Mouse (Mus musculus) urinary bladder, postnatal 4 days (tissue): ENCODE results near the gene Med27.

Source experiments
- DNase-seq, 2 experiments: peaks; one replicate each; pipeline ENCODE4 v3.0.0; 2021 to 2022; ENCODE audit warnings: low spot score in 2 of 2

The Med27 gene

DNA sequence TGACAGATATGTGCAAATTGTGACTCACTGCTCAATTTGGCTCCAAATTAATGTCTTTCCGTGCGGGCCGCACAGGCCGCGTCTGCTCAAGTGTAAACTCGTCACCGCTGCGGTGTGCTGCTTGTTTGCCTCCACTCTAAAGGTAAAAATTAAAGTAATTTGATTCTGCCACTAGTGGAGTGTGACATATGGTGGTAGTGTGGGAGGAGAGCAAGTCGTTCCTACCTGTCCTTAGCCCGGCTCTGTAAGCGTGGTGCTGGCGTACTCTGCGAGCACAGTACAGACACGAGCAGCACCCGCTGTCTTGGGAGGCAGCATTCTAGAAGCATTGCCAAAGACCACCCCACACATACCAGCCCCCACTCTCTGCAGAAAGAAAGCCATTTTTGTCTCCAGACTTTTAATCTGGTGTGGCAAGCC is 121.9 kb downstream of the Med27 start:
- no peak for DNase-seq

DNA sequence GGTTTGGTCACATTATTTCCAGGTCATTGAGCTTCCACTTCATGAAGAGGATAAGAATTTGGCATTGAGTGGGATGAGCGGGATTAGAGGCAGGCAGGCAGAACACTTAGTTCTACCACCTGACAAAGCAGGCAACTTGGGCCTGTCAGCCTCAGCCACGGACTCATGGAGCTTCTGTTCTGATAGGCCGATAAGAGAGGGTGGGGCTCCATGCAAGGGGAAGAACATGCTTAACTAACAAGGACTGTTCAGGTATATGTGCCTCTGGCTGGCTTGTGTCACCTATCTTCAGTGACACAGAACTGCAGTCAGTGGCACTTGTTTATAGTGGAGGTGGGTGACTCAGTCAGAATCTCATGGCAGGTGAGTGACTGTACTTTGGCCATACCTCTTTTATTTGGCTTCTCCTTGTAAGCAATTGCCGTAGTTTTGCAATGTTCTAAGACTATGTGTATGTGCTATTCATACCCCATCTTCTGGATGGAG is 126.4 kb downstream of the Med27 start:
- DNase-seq = no peak

DNA sequence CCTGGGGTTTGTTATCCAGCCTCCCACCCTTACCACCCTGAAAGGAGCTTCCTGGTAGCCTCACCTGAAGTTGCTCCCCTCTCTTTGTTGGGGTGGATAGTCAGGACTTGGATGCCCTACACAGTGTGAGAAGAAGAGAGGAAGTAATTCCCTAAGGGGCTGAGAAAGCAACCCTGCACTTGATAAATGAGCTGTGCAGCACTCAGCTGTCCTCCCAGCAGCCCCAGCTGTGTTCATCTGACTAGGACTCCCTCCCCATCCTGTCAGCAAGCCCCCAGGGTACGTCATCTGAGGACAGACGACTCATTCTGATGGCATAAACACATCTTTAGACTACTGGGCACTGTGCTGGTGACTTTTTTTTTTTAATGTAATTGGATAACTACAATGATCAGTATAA is 127.3 kb downstream of the Med27 start:
- DNase-seq = no peak

DNA sequence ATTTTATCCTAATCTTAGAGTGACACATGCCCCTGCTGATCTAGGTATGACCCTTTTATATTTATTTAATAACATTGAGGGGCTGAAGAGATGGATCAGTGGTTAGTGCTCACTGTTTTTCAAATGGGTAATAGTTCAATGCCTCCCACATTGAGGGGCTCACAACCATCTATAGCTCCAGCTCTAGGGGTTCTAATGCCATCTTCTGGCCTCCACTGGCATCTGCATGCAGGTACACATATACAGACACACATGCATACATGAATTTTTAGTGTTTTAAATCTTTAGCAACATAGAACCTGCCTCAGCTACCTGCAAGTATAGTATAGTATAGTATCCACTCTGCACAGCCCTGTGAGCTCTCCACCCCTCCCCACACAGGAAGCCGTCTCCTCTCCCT is 130.1 kb downstream of the Med27 start:
- no peak for DNase-seq

DNA sequence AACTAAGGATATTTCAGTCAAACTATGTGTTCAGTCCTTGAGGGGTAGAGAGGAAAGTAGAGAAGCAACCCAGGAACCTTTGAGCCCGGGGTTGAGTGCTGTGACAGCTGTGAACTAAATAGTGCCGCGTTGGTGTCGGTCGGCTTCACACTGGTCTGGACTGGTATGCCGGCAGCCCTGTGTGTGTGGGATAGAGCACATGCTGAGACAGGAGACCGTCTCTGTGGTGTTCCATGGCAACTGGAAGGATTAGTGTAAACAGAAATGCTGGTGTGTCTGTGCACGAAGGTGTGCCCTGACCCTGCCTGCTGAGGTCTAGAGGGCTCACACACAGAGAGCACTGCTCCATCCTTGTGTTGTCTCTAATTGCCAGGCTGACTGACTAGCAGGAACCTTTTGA is 135.2 kb downstream of the Med27 start:
- no peak for DNase-seq

DNA sequence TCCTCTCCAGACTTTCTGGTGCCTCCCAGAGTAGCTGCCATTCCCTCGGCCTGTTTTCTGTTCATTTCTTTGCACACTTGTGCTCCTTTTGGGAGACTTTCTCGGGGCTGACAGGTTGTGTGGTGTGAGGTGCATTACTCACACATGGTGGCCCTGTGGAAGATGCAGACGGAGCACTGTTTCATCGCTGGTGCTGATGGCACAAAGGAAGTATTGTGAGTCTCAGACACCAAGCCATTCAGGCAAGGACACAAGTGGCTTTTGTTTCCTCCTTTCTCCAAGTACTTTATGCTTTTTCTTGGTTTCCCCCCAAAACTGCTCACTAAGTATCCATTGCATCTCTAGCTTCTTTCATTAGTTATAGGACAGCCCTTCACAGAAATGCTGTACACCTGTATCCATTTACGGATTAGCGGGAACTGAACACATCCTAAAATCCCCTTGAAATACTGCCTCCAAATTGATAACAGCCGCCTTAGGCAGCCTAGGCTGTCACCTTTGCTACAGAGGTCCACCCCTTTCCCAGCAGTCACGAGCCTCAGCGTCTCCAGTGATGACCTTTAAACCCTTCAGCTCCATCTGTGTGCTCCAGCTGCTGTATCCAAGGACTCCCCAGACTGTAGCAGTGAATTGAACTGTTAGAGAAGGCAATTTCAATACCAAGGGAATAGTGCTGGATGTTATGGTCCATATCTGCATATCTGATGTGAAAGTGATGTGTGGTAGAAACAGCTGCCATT is 136.5 kb downstream of the Med27 start:
- DNase-seq = no peak

DNA sequence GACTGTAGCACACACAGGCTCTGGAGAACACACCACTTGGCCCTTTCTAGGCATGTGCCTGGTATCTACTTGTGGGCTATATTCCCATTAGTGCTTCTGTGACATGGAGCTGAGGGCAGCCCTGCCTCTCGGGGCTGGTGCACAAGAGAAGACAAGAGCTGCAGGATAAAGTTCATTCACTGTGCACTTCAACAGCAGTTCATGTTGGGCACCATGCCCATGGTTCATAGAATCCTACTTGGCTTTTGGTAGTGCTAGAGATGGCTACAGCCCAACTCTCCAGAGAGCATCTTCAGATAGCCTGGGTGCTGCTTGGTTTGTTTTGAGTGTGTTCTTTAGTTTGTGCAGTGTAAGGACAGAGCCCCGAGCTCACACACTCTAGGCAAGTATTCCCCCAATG is 138.9 kb downstream of the Med27 start:
- DNase-seq = no peak

DNA sequence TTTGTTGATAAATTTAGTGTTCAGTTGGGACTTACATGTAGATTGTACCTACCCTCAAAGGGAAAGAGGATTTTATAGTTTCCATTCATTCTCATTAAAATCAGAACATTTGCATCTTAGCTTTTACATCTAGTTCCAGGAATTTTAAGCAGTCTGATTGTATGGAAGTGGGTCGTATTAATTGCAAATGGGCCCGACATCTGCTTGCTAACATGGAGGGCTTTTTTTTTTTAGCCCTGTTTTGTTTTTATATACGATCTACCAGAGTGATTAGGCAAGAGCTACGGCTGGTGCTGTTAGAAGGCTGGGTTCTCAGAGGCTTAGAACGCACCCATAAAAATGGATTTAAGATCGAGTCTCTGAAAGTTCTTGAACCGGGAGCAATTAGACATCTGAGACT is 139.9 kb downstream of the Med27 start:
- DNase-seq = no peak

DNA sequence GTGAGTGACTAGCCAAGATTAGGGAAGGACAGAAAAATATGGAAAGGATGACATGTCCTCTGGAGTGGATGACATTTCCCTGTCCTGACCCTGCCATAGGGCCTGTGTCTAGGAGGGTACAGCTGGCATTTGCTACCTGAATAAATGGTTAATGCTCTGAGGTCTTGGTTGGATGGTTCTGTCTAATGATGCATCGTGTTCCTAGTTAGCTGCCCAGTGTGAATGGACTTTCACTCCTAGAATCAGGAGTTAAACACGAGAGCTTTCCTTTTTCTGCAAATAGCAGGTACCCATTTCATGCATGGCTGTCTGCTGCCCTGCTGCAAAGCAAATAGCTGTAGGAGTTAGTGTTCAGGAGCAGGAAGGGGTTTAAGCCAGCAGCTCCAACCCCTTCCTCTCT is 141.0 kb downstream of the Med27 start:
- DNase-seq = no peak

DNA sequence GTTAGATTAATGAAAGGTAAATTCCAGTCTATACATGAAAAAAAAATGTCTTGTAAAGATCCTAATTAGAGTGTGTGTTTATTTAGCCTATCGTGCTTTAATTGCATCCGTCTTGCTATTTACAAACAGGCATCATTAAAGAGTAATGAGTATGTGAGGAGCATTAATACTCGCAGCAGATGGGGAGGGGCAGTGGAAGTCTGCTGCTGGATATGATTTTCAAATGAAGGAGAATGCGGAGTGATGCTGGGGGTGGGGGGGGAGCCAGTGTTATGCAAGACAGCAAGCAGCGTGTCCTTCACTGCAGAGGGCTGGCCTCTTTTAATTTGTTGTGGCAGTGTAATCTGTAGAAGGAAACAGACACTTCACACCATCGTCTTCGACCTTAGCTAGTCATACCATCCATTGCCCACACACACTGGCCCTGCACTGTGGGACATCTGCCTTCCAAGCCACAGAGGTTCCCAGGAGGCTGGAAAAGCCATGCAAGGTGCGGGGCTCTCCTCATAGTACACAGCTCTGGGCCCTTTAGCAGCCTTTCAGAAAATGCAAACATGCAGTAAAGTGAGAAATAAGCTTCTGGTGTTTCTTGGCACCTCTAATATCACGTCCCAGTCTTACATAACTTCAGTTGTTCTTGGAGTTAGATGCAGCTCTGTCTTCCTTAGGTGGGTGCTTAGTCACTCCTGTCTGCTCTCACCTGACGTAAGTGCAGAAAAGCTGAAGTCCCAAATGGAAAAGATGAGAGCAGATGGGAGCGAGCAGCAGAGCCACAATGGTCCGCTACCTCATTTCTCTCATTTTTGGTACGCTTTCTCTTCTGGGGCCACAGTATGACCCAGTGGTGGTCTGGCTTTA is 142.0 kb downstream of the Med27 start:
- DNase-seq = no peak

DNA sequence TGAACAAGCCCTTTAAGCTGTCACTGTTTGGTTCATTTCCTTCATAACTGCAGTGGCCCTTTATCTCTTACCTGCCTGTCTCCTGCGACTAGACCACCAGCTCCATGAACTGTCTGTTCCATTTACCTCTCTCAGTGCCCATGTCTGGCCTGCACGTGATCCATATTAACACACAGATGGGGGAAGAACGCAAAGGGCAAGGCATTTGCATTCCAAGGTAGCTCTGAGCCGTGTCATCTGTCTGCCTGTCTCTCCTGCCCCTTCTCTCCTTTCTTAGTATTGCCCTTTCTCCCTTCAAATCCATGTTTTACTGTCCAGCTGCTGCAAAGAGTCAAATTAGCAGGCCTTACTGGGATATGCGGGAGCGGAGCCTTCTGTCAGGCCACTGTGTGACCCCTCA is 145.0 kb downstream of the Med27 start:
- DNase-seq = no peak

DNA sequence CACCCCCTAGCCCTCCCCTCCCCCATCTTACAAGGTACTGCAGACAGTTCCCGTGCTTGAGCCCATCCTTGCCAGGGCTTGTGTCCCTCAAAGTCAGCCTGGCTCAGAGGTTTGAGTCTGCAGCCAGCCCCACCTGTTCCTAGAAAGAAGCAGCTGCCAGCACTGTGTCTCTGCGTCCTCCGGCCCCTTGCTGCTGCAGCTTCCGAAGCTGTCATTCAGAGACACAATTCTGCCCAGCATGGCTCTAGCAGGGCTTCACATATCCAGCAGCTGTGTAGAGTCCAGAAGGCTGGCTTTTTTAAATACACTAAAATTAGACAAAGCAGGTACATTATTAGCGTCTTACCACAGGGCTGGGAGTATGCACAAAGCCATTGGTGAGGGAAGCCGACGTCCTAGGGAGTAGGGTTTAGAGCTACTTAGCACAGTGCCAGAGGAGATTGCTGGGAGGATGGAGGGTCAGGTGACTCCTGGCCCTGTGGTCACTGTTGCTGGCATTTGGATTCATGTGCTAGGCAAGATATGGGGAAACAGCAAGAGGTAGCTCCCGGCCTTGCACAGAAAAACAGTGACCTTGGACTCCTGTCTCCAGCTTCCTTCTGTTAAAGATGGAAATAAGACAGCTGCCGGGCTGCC is 146.9 kb downstream of the Med27 start:
- no peak for DNase-seq

DNA sequence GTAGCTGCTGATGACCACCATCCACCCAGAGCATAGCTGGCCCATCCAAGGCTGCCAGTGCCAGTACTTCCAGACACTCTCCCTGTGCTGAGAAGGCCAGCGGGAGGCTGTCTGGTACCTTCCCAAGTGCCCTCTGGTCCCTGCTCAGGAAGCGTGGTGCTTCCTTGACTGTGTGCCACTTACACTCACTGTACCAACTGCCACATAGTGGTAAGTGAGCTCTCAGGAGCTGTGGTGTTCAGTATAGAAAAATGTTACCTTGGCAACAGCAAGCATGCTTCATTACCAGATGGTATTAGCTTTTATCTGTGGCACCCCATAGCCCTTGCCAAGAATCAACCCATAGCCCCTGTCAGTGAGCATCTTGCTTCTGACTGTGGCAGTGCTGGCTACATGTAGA is 148.7 kb downstream of the Med27 start:
- DNase-seq = no peak

DNA sequence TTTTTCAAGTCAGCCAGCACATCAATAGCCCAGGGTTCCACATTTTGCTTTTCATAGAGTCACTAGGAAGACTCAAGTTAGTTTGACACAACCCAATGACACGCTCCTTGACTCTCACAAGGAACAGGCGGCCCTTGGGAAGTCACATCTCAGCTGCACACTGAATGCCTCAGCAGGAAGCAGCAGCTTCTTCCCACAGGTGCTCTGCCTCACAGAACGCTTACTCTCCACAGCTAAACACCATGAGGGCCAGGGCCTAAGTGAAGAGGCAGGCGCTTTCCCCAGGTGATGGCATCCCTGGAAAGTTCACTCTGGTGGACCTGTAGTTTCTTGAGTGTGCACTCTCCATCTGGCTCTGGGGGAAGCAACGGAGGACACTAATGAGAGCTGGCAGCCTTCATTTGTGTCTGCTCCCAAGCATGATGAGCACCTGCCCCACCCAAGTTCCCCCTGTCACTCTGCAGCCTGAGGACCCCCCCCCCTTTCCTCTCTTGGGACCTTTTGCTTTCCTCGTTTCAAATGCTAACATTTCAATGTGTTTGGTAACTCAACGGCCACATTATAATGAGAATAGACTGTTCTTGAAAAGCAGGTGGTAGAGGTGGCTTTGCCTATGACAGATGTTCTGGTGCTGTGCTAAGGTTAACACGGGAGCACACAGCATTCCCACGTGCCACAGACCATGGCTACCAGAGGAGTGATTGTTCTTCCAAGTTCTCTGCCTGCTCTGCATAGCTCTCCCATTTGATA is 154.2 kb downstream of the Med27 start:
- DNase-seq = no peak

DNA sequence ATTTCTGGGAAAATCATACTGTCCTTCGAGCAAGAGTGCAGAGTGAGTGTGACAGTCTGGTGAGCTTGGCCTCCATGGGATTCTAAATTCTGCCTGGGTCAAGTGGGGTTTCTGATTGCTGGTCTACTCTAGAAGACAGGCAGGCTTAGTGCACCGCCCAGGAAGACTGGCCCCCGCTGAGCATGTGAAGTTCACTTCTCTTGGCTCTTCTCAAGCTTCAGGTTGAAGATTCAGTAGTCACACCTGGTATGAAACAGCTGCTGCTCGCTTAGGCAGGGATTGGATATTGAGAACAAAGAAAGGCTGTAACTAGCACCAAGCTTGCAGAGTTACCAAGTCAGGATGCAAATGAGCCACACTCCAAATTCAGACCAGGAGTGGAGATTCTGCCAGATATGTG is 154.8 kb downstream of the Med27 start:
- DNase-seq = no peak

DNA sequence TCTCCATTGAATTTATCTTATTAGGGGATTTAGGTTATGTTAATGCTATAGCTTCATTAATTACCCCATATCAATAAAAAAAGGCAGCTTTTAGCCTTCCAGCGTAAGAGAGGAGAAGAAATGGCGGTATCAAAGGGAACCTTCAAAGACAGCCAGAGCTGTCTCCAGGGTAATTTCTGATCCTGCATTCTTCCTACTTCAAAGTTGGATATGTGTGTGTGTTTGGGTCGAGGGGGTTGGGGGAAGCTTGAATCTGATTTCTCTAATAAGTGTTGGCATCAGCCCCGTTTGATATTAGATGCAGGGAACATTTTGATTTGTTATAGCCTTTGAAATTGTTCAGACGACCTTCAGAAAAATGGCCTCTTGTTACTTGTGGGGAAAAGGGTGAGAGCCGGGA is 158.2 kb downstream of the Med27 start:
- DNase-seq = no peak

DNA sequence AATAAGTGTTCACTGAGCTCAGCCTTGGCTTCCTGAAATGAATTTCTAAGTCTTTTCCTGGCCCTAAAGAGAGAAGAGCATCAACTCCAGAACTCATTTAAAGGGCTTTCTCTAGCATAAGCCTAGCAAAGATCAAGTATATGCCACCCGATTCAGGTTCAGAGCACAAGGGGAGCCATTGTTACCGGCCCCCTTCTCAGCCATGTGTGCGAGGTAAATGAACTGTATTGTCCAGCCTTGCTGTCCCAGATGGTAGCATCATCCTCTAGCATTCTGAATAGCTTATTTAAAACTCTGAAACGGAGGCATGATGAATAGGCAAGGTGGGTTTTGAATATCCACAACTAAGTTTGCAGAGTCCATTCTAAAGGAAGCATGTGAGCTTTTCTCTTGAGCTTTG is 159.8 kb downstream of the Med27 start:
- DNase-seq = no peak

DNA sequence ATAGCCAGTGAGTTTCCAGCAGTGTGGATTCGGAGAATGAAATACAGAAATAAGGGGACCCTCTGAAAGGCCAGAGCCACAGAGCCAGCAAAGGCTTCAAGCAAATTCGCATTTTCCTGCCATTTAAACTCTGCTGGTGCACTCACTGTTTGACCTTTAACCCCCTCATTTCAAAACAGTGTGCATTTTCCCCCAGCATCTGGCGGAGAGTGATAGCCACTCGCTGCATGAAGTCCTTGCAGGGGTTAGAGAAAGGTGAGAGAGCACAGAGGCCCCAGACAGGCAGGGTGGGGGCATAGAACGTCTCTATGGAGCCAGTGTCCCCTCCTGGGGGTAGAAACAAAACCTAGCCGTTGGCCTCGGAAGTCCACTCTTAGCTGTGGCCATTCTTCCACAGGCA is 166.5 kb downstream of the Med27 start:
- DNase-seq = no peak

DNA sequence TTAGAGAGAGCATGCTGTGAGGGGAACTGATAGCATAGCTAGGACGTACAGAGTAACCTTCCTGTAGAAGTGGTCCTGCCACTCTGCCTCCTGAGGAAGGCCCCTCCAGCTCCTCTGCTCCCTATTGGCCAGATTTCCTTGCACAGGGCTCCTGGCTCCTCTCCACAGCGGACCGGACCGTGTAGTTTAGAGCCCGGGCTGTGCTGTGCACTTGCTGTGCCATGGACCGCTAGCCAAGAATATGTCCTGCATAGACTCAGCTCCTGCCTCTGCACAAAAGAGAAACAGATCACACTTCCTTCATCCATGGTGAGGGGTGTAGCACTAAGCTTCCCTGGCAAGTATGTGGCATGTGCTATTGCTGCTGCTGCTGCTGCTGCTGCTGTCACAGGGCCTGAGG is 168.2 kb downstream of the Med27 start:
- no peak for DNase-seq

DNA sequence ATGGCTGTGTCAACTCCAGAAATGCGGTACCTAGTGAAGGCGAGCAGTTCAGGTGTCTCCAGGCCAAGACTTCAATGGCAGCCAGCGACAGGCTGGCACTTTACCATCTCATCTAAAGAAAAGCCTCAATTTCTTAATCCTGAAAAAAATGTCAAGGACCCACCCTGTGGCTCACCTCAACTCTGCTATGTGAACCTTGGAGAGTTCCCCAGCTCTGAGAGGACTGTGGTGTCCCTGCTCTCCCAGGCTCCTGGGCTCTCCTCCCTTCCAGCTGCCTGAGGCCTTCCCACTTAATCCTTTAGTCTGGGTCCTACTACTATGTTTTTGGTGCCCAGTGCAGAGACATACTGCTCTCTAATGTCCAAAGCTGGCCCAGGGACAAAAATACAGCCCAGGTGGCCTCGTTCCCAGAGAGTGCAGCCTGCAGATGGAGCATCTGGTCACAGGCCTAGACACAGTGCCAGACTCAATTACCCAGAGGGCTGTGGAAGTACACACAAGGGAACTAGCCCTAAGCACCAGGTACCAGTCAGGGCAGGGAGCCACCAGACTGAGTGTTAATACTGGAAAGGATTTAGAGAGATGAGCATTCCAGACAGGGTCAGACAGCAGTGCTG is 169.3 kb downstream of the Med27 start:
- no peak for DNase-seq

DNA sequence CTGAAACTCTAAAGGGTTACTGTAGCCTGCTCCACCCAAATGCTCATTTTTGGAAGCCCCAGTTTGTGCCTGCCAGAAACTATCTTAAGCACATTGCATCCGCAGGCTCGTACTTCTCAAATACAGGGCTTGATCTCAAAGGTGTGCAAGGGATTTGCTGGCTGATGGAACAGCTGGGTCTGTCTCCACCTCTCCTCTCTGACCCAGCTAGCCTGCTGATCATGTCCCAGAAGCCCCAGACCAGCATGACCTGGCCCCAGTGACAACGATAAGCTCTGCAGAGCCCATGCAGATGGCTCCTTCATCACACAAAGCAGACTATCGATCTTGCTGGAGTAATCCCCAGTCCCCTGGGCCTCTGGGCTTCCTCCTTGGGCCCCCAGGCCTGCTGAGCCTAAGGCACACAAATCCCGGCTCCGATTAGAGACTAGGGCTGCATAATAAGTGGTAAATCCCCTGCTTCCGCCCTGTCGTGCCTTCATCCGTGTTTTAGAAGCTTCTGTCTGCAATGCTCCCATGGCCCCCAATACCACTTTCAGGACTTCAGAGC is 170.1 kb downstream of the Med27 start:
- no peak for DNase-seq
